ENCODE assay signal across 9 mouse cellular contexts in genomic region chr13:107899600-107900229, GRCm38 (mm10).
DNase-seq lines count a peak whose midpoint lies in the region; ATAC-seq and TF ChIP-seq lines count a peak whose summit lies in the region.
"Had no signal": no experiment of that assay in that cellular context is flagged by ENCODE, and none has a peak within 500 bp of the region (broad histone marks: within the 10 kb centered on the region; RNA-seq: fewer than 3 reads in every experiment).

No protein-coding gene starts in this region.

- H3K79me2 ChIP-seq in CH12.LX (replicated peaks; ENCODE audit: control insufficient read depth, extremely low read depth, insufficient read depth, poor library complexity, severe bottlenecking): no peaks in the 10 kb centered on the region

- H3K4me1 ChIP-seq in forebrain, postnatal 0 days (ENCODE audit: insufficient read depth): no peaks in the 10 kb centered on the region
- H3K4me1 ChIP-seq in forebrain, embryonic 11.5 days (replicated peaks; ENCODE audit: control insufficient read depth, insufficient read depth, low read length): no peaks in the 10 kb centered on the region; the same call in 1 of the 2 replicates
- H3K4me1 ChIP-seq in CH12.LX (ENCODE audit: control insufficient read depth in 1 of 2, insufficient read depth in 2 of 2): peaks cover 15 to 50% of the 10 kb centered on the region in 2 experiments
- H3K4me1 ChIP-seq in stomach, postnatal 0 days (replicated peaks; ENCODE audit: control insufficient read depth, insufficient read depth): no peaks in the 10 kb centered on the region

- peak; percentile 17 for DNase-seq in forebrain, postnatal 0 days
- no peak for DNase-seq in forebrain, embryonic 11.5 days (ENCODE audit: low spot score)
- DNase-seq in CH12.LX (ENCODE audit: extremely low read depth): peak; percentile 49
- DNase-seq in heart, adult 8-10 months (ENCODE audit: low spot score): peak; percentile 47
- DNase-seq in kidney, postnatal 4 days: peak; percentile 40 to 65
- DNase-seq in stomach, postnatal 0 days (ENCODE audit: low spot score): peak; percentile 29
- no peak for DNase-seq in cerebellum, postnatal 14 days

- no peak overlapping the region for H3K9ac ChIP-seq in forebrain, postnatal 0 days
- no peak overlapping the region for H3K9ac ChIP-seq in forebrain, embryonic 11.5 days (ENCODE audit: low read length)
- H3K9ac ChIP-seq in CH12.LX (ENCODE audit: insufficient read depth, low read depth): no peak overlapping the region
- no peak overlapping the region for H3K9ac ChIP-seq in stomach, postnatal 0 days (ENCODE audit: low read length)
- H3K9ac ChIP-seq: embryonic facial prominence, embryonic 12.5 days had no signal

- no peak for TF ChIP-seq CTCF in forebrain, postnatal 0 days (IDR thresholded peaks at IDR 0.05; ENCODE audit: low read depth)
- TF ChIP-seq CTCF in CH12.LX (conservative IDR thresholded peaks at IDR 0.05 in 1 of 2, IDR thresholded peaks at IDR 0.05 in 1 of 2; ENCODE audit: low read depth in 2 of 2, low read length in 2 of 2): no peak
- no peak for TF ChIP-seq CTCF in stomach, postnatal 0 days (IDR thresholded peaks at IDR 0.05; ENCODE audit: low read depth)

- H3K4me3 ChIP-seq in forebrain, postnatal 0 days (ENCODE audit: low read depth, low read length): no peak overlapping the region
- H3K4me3 ChIP-seq in forebrain, embryonic 11.5 days (ENCODE audit: low read depth, low read length): no peak overlapping the region
- no peak overlapping the region for H3K4me3 ChIP-seq in CH12.LX (replicated peaks in 1 of 3; ENCODE audit: low read depth in 2 of 3, low read length in 2 of 3, poor library complexity in 1 of 3)
- H3K4me3 ChIP-seq in stomach, postnatal 0 days (ENCODE audit: low read depth, low read length): no peak overlapping the region
- H3K4me3 ChIP-seq: embryonic facial prominence, embryonic 12.5 days had no signal

- no peak for TF ChIP-seq POLR2A in CH12.LX (IDR thresholded peaks at IDR 0.05; ENCODE audit: low read depth, low read length)

- ATAC-seq in forebrain, postnatal 0 days: peak; percentile 36
- no peak for ATAC-seq in forebrain, embryonic 11.5 days (replicated peaks; ENCODE audit: low FRiP score)
- peak; percentile 29; the same call in 1 of the 2 replicates for ATAC-seq in stomach, postnatal 0 days (ENCODE audit: low FRiP score, low TSS enrichment)
- no peak for ATAC-seq in megakaryocyte-erythroid progenitor cell, adult 5-6 weeks (replicated peaks; ENCODE audit: low FRiP score, low TSS enrichment, poor library complexity, severe bottlenecking)

- in situ Hi-C loops in CH12.LX (cut with MboI; ENCODE audit: low pct_ligation_motif_present, low pct_unique_long_range_greater_than_20kb, low sequenced_read_pairs): loop anchor here (25.0 kb wide), 2 partner anchors 413 to 437 kb away; partner anchors contain the start of gene Depdc1b

- H3K36me3 ChIP-seq in forebrain, postnatal 0 days (ENCODE audit: insufficient read depth): no peaks in the 10 kb centered on the region
- H3K36me3 ChIP-seq in forebrain, embryonic 11.5 days (ENCODE audit: control insufficient read depth, insufficient read depth, low read length): no peaks in the 10 kb centered on the region
- no peaks in the 10 kb centered on the region for H3K36me3 ChIP-seq in CH12.LX (replicated peaks in 1 of 2; ENCODE audit: control insufficient read depth in 1 of 2, insufficient read depth in 1 of 2, low read length in 1 of 2)
- no peaks in the 10 kb centered on the region for H3K36me3 ChIP-seq in stomach, postnatal 0 days (ENCODE audit: control insufficient read depth, insufficient read depth, low read length)
- H3K36me3 ChIP-seq: embryonic facial prominence, embryonic 12.5 days had no signal

- peak; percentile 67 for TF ChIP-seq EP300 in CH12.LX (IDR thresholded peaks at IDR 0.05; ENCODE audit: low read length)
- TF ChIP-seq EP300 in stomach, postnatal 0 days (optimal IDR thresholded peaks at IDR 0.05): no peak

- H3K9me3 ChIP-seq in forebrain, postnatal 0 days (ENCODE audit: low read length): no peaks in the 10 kb centered on the region
- H3K9me3 ChIP-seq in forebrain, embryonic 11.5 days (ENCODE audit: control insufficient read depth, low read length): no peaks in the 10 kb centered on the region
- H3K9me3 ChIP-seq in CH12.LX (replicated peaks; ENCODE audit: low read length): peaks cover 6% of the 10 kb centered on the region
- no peaks in the 10 kb centered on the region for H3K9me3 ChIP-seq in stomach, postnatal 0 days (ENCODE audit: control insufficient read depth, low read length)
- H3K9me3 ChIP-seq: embryonic facial prominence, embryonic 12.5 days had no signal

- WGBS in forebrain, postnatal 0 days: 49% methylated on average over 8 of the region's 8 CpGs
- WGBS in forebrain, embryonic 11.5 days: 68% methylated on average over 8 of the region's 8 CpGs
- WGBS in stomach, postnatal 0 days: 42% methylated on average over 8 of the region's 8 CpGs

- H3K27ac ChIP-seq in forebrain, postnatal 0 days (ENCODE audit: low read depth, low read length): peak overlapping the region; percentile 57; the same call in 1 of the 2 replicates
- H3K27ac ChIP-seq in forebrain, embryonic 11.5 days (ENCODE audit: low read depth, low read length): no peak overlapping the region
- H3K27ac ChIP-seq in CH12.LX (ENCODE audit: insufficient read depth, low read depth): no peak overlapping the region
- H3K27ac ChIP-seq in stomach, postnatal 0 days (replicated peaks): peak overlapping the region; percentile 40; the same call in 1 of the 2 replicates
- H3K27ac ChIP-seq: embryonic facial prominence, embryonic 12.5 days had no signal

- no peak for TF ChIP-seq RAD21 in CH12.LX (IDR thresholded peaks at IDR 0.05; ENCODE audit: low read depth, low read length)

- dilution Hi-C loops in CH12.LX (cut with MboI; ENCODE audit: extremely low pct_ligation_motif_present, extremely low pct_unique_long_range_greater_than_20kb, low sequenced_read_pairs): no loop called here

- H3K27me3 ChIP-seq in forebrain, postnatal 0 days (ENCODE audit: insufficient read depth, low read length): no peaks in the 10 kb centered on the region
- H3K27me3 ChIP-seq in forebrain, embryonic 11.5 days (ENCODE audit: control insufficient read depth, insufficient read depth, low read length): no peaks in the 10 kb centered on the region
- no peaks in the 10 kb centered on the region for H3K27me3 ChIP-seq in CH12.LX (replicated peaks)
- no peaks in the 10 kb centered on the region for H3K27me3 ChIP-seq in stomach, postnatal 0 days (ENCODE audit: control insufficient read depth, insufficient read depth, low read length)
- H3K27me3 ChIP-seq: embryonic facial prominence, embryonic 12.5 days had no signal

- no peak overlapping the region for H3K4me2 ChIP-seq in forebrain, postnatal 0 days (ENCODE audit: low read depth)
- H3K4me2 ChIP-seq in forebrain, embryonic 11.5 days (ENCODE audit: low read depth, low read length, severe bottlenecking): no peak overlapping the region
- peak overlapping the region; percentile 34; the same call in 1 of the 2 replicates for H3K4me2 ChIP-seq in CH12.LX (ENCODE audit: insufficient read depth, low read depth, poor library complexity, severe bottlenecking)
- no peak overlapping the region for H3K4me2 ChIP-seq in stomach, postnatal 0 days (replicated peaks; ENCODE audit: low read depth)
- H3K4me2 ChIP-seq: embryonic facial prominence, embryonic 12.5 days had no signal

TF ChIP-seq in CH12.LX, 34 proteins besides CTCF, POLR2A, EP300 and RAD21:
- no peak for TF ChIP-seq ZKSCAN1 (IDR thresholded peaks at IDR 0.05; ENCODE audit: borderline replicate concordance, low read depth, low read length)
- no peak for TF ChIP-seq MAX (IDR thresholded peaks at IDR 0.05; ENCODE audit: low read length)
- 0 out of 2 replicates have a peak, but pooled peaks have one; percentile 30 for TF ChIP-seq TCF12 (IDR thresholded peaks at IDR 0.05; ENCODE audit: low read depth, low read length)
- peak; percentile 65; the same call in 1 of the 2 replicates for TF ChIP-seq MAFK (IDR thresholded peaks at IDR 0.05; ENCODE audit: insufficient replicate concordance, low read length)
- no peak; the same call in 1 of the 2 replicates for TF ChIP-seq JUND (conservative IDR thresholded peaks at IDR 0.05; ENCODE audit: low read depth, low read length)
- 0 out of 2 replicates have a peak, but pooled peaks have one; percentile 11 for TF ChIP-seq MYC (IDR thresholded peaks at IDR 0.05; ENCODE audit: low read depth, low read length)
- TF ChIP-seq BHLHE40 (IDR thresholded peaks at IDR 0.05; ENCODE audit: low read depth, low read length): 0 out of 2 replicates have a peak, but pooled peaks have one; percentile 24
- TF ChIP-seq ETS1 (conservative IDR thresholded peaks at IDR 0.05; ENCODE audit: low read depth, low read length): peak; percentile 46
- no peak for TF ChIP-seq SIN3A (IDR thresholded peaks at IDR 0.05; ENCODE audit: low read length)
- no peak for TF ChIP-seq ZC3H11A (IDR thresholded peaks at IDR 0.05; ENCODE audit: low read depth, low read length)
- 0 out of 2 replicates have a peak, but pooled peaks have one; percentile 25 for TF ChIP-seq ZNF384 (IDR thresholded peaks at IDR 0.05; ENCODE audit: low read depth, low read length)
- TF ChIP-seq IRF4 (IDR thresholded peaks at IDR 0.05; ENCODE audit: low read depth, low read length): peak; percentile 72
- no peak for TF ChIP-seq KAT2A (IDR thresholded peaks at IDR 0.05; ENCODE audit: insufficient replicate concordance, low read length)
- TF ChIP-seq MEF2A (IDR thresholded peaks at IDR 0.05; ENCODE audit: borderline replicate concordance, low read depth, low read length): no peak
- TF ChIP-seq CHD1 (IDR thresholded peaks at IDR 0.05; ENCODE audit: low read depth, low read length): no peak
- no peak for TF ChIP-seq GABPA (IDR thresholded peaks at IDR 0.05; ENCODE audit: insufficient replicate concordance, low read depth, low read length)
- no peak for TF ChIP-seq ELF1 (IDR thresholded peaks at IDR 0.05; ENCODE audit: low read depth, low read length)
- TF ChIP-seq NELFE (IDR thresholded peaks at IDR 0.05; ENCODE audit: low read depth, low read length): no peak
- no peak for TF ChIP-seq PAX5 (IDR thresholded peaks at IDR 0.05; ENCODE audit: low read length)

Comparison
In these comparisons a context has a peak if more than half of its experiments do, and no peak if none do; other contexts are left out.
1. ATAC-seq: peak in forebrain, postnatal 0 days (single experiment) and stomach, postnatal 0 days (single experiment); none in forebrain, embryonic 11.5 days (single experiment) and megakaryocyte-erythroid progenitor cell, adult 5-6 weeks (single experiment).
2. DNase-seq: peak in forebrain, postnatal 0 days (single experiment), CH12.LX (single experiment), heart, adult 8-10 months (single experiment), kidney, postnatal 4 days (2 of 2) and stomach, postnatal 0 days (single experiment); none in forebrain, embryonic 11.5 days (single experiment) and cerebellum, postnatal 14 days (0 of 2).
3. H3K27ac ChIP-seq: peak in forebrain, postnatal 0 days (single experiment) and stomach, postnatal 0 days (single experiment); none in forebrain, embryonic 11.5 days (single experiment) and CH12.LX (single experiment).